8 mouse cellular contexts compared by ENCODE assay signal in genomic region chr5:33652783-33653173, GRCm38 (mm10). TPM values are rescaled to one million over a fixed set of nuclear protein-coding genes. Genes with fewer than 3 reads are reported as not detected.
A peak's percentile ranks its signal among the peaks of the same experiment; 100 is the strongest.
DNase-seq lines count a peak whose midpoint lies in the region; ATAC-seq and TF ChIP-seq lines count a peak whose summit lies in the region.

No protein-coding gene starts in this region.

- H3K27ac ChIP-seq in cerebellum, adult 2 months (ENCODE audit: insufficient read depth, low read length), result no peak overlapping the region
- H3K27ac ChIP-seq in limb, embryonic 13.5 days, result peak overlapping the region; percentile 81; the same call in 1 of the 2 replicates
- 0 out of 2 replicates have a peak overlapping the region, but pooled peaks have one; percentile 22 for H3K27ac ChIP-seq in stomach, embryonic 14.5 days (ENCODE audit: low read length)

- H3K4me2 ChIP-seq in limb, embryonic 13.5 days (replicated peaks), result peak overlapping the region; percentile 84
- peak overlapping the region; percentile 28; the same call in 1 of the 2 replicates for H3K4me2 ChIP-seq in stomach, embryonic 14.5 days (replicated peaks; ENCODE audit: low read depth, low read length)

- H3K4me1 ChIP-seq in cerebellum, adult 2 months (ENCODE audit: control insufficient read depth, insufficient read depth, low read length), result peaks cover 8% of the 10 kb centered on the region
- H3K4me1 ChIP-seq in megakaryocyte, embryonic 14.5 days, result peaks cover 70% of the 10 kb centered on the region
- H3K4me1 ChIP-seq in limb, embryonic 13.5 days, result peaks cover 46% of the 10 kb centered on the region
- H3K4me1 ChIP-seq in stomach, embryonic 14.5 days (ENCODE audit: control insufficient read depth, insufficient read depth, low read length), result peaks cover 21% of the 10 kb centered on the region

- ATAC-seq in megakaryocyte, adult 5-6 weeks (ENCODE audit: poor library complexity, severe bottlenecking), result no peak
- peak; percentile 20 for ATAC-seq in limb, embryonic 13.5 days (ENCODE audit: low FRiP score, low read depth)
- ATAC-seq in stomach, embryonic 14.5 days (ENCODE audit: insufficient number of reproducible peaks, insufficient read depth, low FRiP score, low read depth), result peak; percentile 2; the same call in 1 of the 2 replicates

- H3K4me3 ChIP-seq in cerebellum, adult 2 months (replicated peaks; ENCODE audit: insufficient read depth, low read depth, low read length), result peak overlapping the region; percentile 53
- H3K4me3 ChIP-seq in megakaryocyte, embryonic 14.5 days (replicated peaks), result peak overlapping the region; percentile 96
- peak overlapping the region; percentile 80 for H3K4me3 ChIP-seq in limb, embryonic 13.5 days
- H3K4me3 ChIP-seq in stomach, embryonic 14.5 days (ENCODE audit: low read depth, low read length), result peak overlapping the region; percentile 67

- 0 out of 2 replicates have a peak, but pooled peaks have one; percentile 11 for TF ChIP-seq POLR2A in cerebellum, adult 2 months (IDR thresholded peaks at IDR 0.05; ENCODE audit: borderline replicate concordance, insufficient read depth, low read length)

- no peaks in the 10 kb centered on the region for H3K27me3 ChIP-seq in cerebellum, adult 2 months (ENCODE audit: control insufficient read depth, insufficient read depth, low read length)
- H3K27me3 ChIP-seq in megakaryocyte, embryonic 14.5 days (replicated peaks), result no peaks in the 10 kb centered on the region
- no peaks in the 10 kb centered on the region for H3K27me3 ChIP-seq in limb, embryonic 13.5 days
- H3K27me3 ChIP-seq in stomach, embryonic 14.5 days (ENCODE audit: control insufficient read depth, insufficient read depth, low read length), result no peaks in the 10 kb centered on the region

- H3K9me3 ChIP-seq in megakaryocyte, embryonic 14.5 days, result no peaks in the 10 kb centered on the region
- H3K9me3 ChIP-seq in limb, embryonic 13.5 days, result no peaks in the 10 kb centered on the region
- no peaks in the 10 kb centered on the region for H3K9me3 ChIP-seq in stomach, embryonic 14.5 days (ENCODE audit: control insufficient read depth, low read depth, low read length)

- no peak for DNase-seq in cerebellum, adult 2 months
- no peak for DNase-seq in cerebellum, adult 11-12 months
- DNase-seq in adipocyte (ENCODE audit: low spot score), result no peak
- no peak for DNase-seq in thymus, postnatal 4 days

- TF ChIP-seq CTCF in cerebellum, adult 2 months (IDR thresholded peaks at IDR 0.05; ENCODE audit: borderline replicate concordance, insufficient read depth, low read depth, low read length), result no peak

- WGBS in cerebellum, adult 2 months, result 3% methylated on average over 9 of the region's 9 CpGs
- WGBS in limb, embryonic 13.5 days, result 1% methylated on average over 9 of the region's 9 CpGs
- WGBS in stomach, embryonic 14.5 days, result 3% methylated on average over 9 of the region's 9 CpGs

- peaks cover 51% of the 10 kb centered on the region for H3K36me3 ChIP-seq in megakaryocyte, embryonic 14.5 days (replicated peaks; ENCODE audit: low read length)
- peaks cover 47% of the 10 kb centered on the region for H3K36me3 ChIP-seq in limb, embryonic 13.5 days
- H3K36me3 ChIP-seq in stomach, embryonic 14.5 days (ENCODE audit: control insufficient read depth, insufficient read depth, low read length), result peaks cover 28% of the 10 kb centered on the region

- peak overlapping the region; percentile 63 for H3K9ac ChIP-seq in limb, embryonic 13.5 days
- H3K9ac ChIP-seq in stomach, embryonic 14.5 days (replicated peaks; ENCODE audit: low read depth, low read length), result no peak overlapping the region

RNA-seq across cellular contexts. Expression of gene Slbp, which starts 0.4 kb away (rescaled TPM):
- 39.4 and 41.8 TPM in 2 replicates for polyA plus RNA-seq in cerebellum, adult 2 months (2012; rRNA removed)
- 14.6 and 43.9 TPM in 2 replicates for polyA plus RNA-seq in megakaryocyte, embryonic 14.5 days (2012; ENCODE audit: insufficient read depth, low replicate concordance)
- total RNA-seq in megakaryocyte, adult 5-6 weeks (2015), result 215 and 221 TPM in 2 replicates
- 234 and 254 TPM in 2 replicates for total RNA-seq in megakaryocyte, adult 5-6 weeks (2017)
- polyA plus RNA-seq in limb, embryonic 13.5 days (2015; fragmentation: Nextera tagmentation; extraction: Ambion mirVana), result 252 and 254 TPM in 2 replicates
- polyA plus RNA-seq in stomach, embryonic 14.5 days (2014; fragmentation: Nextera tagmentation; extraction: Ambion mirVana), result 223 TPM in 2 replicates

RNA-seq across cellular contexts. Expression of gene Tacc3, which starts 5.2 kb away (rescaled TPM):
- 9.2 and 9.8 TPM in 2 replicates for polyA plus RNA-seq in cerebellum, adult 2 months (2012; rRNA removed)
- polyA plus RNA-seq in megakaryocyte, embryonic 14.5 days (2012; ENCODE audit: insufficient read depth, low replicate concordance), result 4.6 and 33.1 TPM in 2 replicates
- 162 and 163 TPM in 2 replicates for total RNA-seq in megakaryocyte, adult 5-6 weeks (2015)
- 165 and 193 TPM in 2 replicates for total RNA-seq in megakaryocyte, adult 5-6 weeks (2017)
- 196 and 197 TPM in 2 replicates for polyA plus RNA-seq in limb, embryonic 13.5 days (2015; fragmentation: Nextera tagmentation; extraction: Ambion mirVana)
- 168 and 174 TPM in 2 replicates for polyA plus RNA-seq in stomach, embryonic 14.5 days (2014; fragmentation: Nextera tagmentation; extraction: Ambion mirVana)

RNA-seq across cellular contexts. Expression of gene Tmem129, which starts 5.4 kb away (rescaled TPM):
- 50.1 and 50.2 TPM in 2 replicates for polyA plus RNA-seq in cerebellum, adult 2 months (2012; rRNA removed)
- polyA plus RNA-seq in megakaryocyte, embryonic 14.5 days (2012; ENCODE audit: insufficient read depth, low replicate concordance), result 5.7 and 19.6 TPM in 2 replicates
- 14.4 and 16.5 TPM in 2 replicates for total RNA-seq in megakaryocyte, adult 5-6 weeks (2015)
- total RNA-seq in megakaryocyte, adult 5-6 weeks (2017), result 14.4 and 15.0 TPM in 2 replicates
- polyA plus RNA-seq in limb, embryonic 13.5 days (2015; fragmentation: Nextera tagmentation; extraction: Ambion mirVana), result 45.2 and 46.0 TPM in 2 replicates
- polyA plus RNA-seq in stomach, embryonic 14.5 days (2014; fragmentation: Nextera tagmentation; extraction: Ambion mirVana), result 36.3 and 39.8 TPM in 2 replicates

RNA-seq across cellular contexts. Expression of gene Gm9903, which starts 23.1 kb away (rescaled TPM):
- polyA plus RNA-seq in cerebellum, adult 2 months (2012; rRNA removed), result 0.93 and 1.1 TPM in 2 replicates
- polyA plus RNA-seq in megakaryocyte, embryonic 14.5 days (2012; ENCODE audit: insufficient read depth, low replicate concordance), result not detected in 2 replicates
- 0.32 and 0.36 TPM in 2 replicates for total RNA-seq in megakaryocyte, adult 5-6 weeks (2015)
- total RNA-seq in megakaryocyte, adult 5-6 weeks (2017), result 0.07 and 0.57 TPM in 2 replicates
- polyA plus RNA-seq in limb, embryonic 13.5 days (2015; fragmentation: Nextera tagmentation; extraction: Ambion mirVana), result 0.56 and 0.66 TPM in 2 replicates
- polyA plus RNA-seq in stomach, embryonic 14.5 days (2014; fragmentation: Nextera tagmentation; extraction: Ambion mirVana), result 0.32 and 0.42 TPM in 2 replicates

RNA-seq across cellular contexts. Expression of gene Fam53a, which starts 23.3 kb away (rescaled TPM):
- 18.0 and 18.5 TPM in 2 replicates for polyA plus RNA-seq in cerebellum, adult 2 months (2012; rRNA removed)
- 54.8 and 80.4 TPM in 2 replicates for polyA plus RNA-seq in megakaryocyte, embryonic 14.5 days (2012; ENCODE audit: insufficient read depth, low replicate concordance)
- total RNA-seq in megakaryocyte, adult 5-6 weeks (2015), result 14.0 and 14.4 TPM in 2 replicates
- 8.2 and 9.4 TPM in 2 replicates for total RNA-seq in megakaryocyte, adult 5-6 weeks (2017)
- polyA plus RNA-seq in limb, embryonic 13.5 days (2015; fragmentation: Nextera tagmentation; extraction: Ambion mirVana), result 69.6 and 80.0 TPM in 2 replicates
- 66.0 and 66.8 TPM in 2 replicates for polyA plus RNA-seq in stomach, embryonic 14.5 days (2014; fragmentation: Nextera tagmentation; extraction: Ambion mirVana)
